Comparison of ENCODE assay signal across 8 mouse cellular contexts in genomic region chr8:11557424-11557767, GRCm38 (mm10). TPM values are rescaled to one million over a fixed set of nuclear protein-coding genes. Genes with fewer than 3 reads are reported as not detected.
A peak's percentile ranks its signal among the peaks of the same experiment; 100 is the strongest.
DNase-seq lines count a peak whose midpoint lies in the region; ATAC-seq lines count a peak whose summit lies in the region.

No protein-coding gene starts in this region.

- WGBS in hindbrain, embryonic 14.5 days = under 1% methylated on average over 32 of the region's 32 CpGs

- H3K9ac ChIP-seq in hindbrain, embryonic 14.5 days = peak overlapping the region; percentile 93

- ATAC-seq in megakaryocyte, adult 5-6 weeks (ENCODE audit: poor library complexity, severe bottlenecking) = no peak
- ATAC-seq in hindbrain, embryonic 14.5 days (ENCODE audit: low FRiP score) = no peak
- 0 out of 2 replicates have a peak, but pooled peaks have one; percentile 0 for ATAC-seq in megakaryocyte-erythroid progenitor cell, adult 5-6 weeks (replicated peaks; ENCODE audit: low FRiP score, low TSS enrichment, poor library complexity, severe bottlenecking)

- peak overlapping the region; percentile 100 for H3K4me3 ChIP-seq in megakaryocyte, embryonic 14.5 days (replicated peaks)
- H3K4me3 ChIP-seq in hindbrain, embryonic 14.5 days (replicated peaks; ENCODE audit: low read length) = peak overlapping the region; percentile 91

- H3K4me1 ChIP-seq in megakaryocyte, embryonic 14.5 days = peaks cover 54% of the 10 kb centered on the region
- H3K4me1 ChIP-seq in hindbrain, embryonic 14.5 days (replicated peaks; ENCODE audit: control insufficient read depth, insufficient read depth, low read length) = peaks cover 27% of the 10 kb centered on the region

- H3K4me2 ChIP-seq in hindbrain, embryonic 14.5 days (replicated peaks) = peak overlapping the region; percentile 59

- peak; percentile 45 to 60 for DNase-seq in adrenal gland, postnatal 36 days
- DNase-seq in adrenal gland, adult 2 months = no peak
- peak; percentile 26 for DNase-seq in hindbrain, embryonic 14.5 days (ENCODE audit: low spot score)
- DNase-seq in frontal cortex, postnatal 36 days (ENCODE audit: low spot score in 2 of 2) = no peak
- no peak for DNase-seq in adrenal gland, adult (ENCODE audit: inconsistent age in 2 of 2, low spot score in 1 of 2)

- H3K27me3 ChIP-seq in megakaryocyte, embryonic 14.5 days (replicated peaks) = no peaks in the 10 kb centered on the region
- H3K27me3 ChIP-seq in hindbrain, embryonic 14.5 days (ENCODE audit: control insufficient read depth, insufficient read depth, low read length) = no peaks in the 10 kb centered on the region

- H3K27ac ChIP-seq in hindbrain, embryonic 14.5 days = peak overlapping the region; percentile 100

- H3K36me3 ChIP-seq in megakaryocyte, embryonic 14.5 days (replicated peaks; ENCODE audit: low read length) = peaks cover 26% of the 10 kb centered on the region
- H3K36me3 ChIP-seq in hindbrain, embryonic 14.5 days (replicated peaks; ENCODE audit: control insufficient read depth, insufficient read depth) = peaks cover 12% of the 10 kb centered on the region

- H3K9me3 ChIP-seq in megakaryocyte, embryonic 14.5 days = no peaks in the 10 kb centered on the region
- H3K9me3 ChIP-seq in hindbrain, embryonic 14.5 days (ENCODE audit: control insufficient read depth, low read length) = no peaks in the 10 kb centered on the region

RNA-seq across cellular contexts. Expression of gene Ing1, which starts 2.0 kb away (rescaled TPM):
- total RNA-seq in adrenal gland, postnatal 36 days (2021) = 10 to 100 TPM; 36.1 to 43.7 TPM
- total RNA-seq in adrenal gland, adult 2 months (2021) = 10 to 100 TPM; 36.2 to 40.3 TPM
- polyA plus RNA-seq in adrenal gland, adult 2 months (2012; rRNA removed) = 8.8 and 9.8 TPM in 2 replicates
- 5.4 and 39.4 TPM in 2 replicates for polyA plus RNA-seq in megakaryocyte, embryonic 14.5 days (2012; ENCODE audit: insufficient read depth, low replicate concordance)
- 42.5 and 42.9 TPM in 2 replicates for total RNA-seq in megakaryocyte, adult 5-6 weeks (2015)
- total RNA-seq in megakaryocyte, adult 5-6 weeks (2017) = 47.4 and 55.3 TPM in 2 replicates
- polyA plus RNA-seq in hindbrain, embryonic 14.5 days (2014; fragmentation: Nextera tagmentation; extraction: Ambion mirVana) = 37.1 and 37.6 TPM in 2 replicates
- total RNA-seq in megakaryocyte-erythroid progenitor cell, adult 5-6 weeks (2014; fragmentation: Nextera tagmentation) = 27.3 and 32.6 TPM in 2 replicates
- total RNA-seq in megakaryocyte-erythroid progenitor cell, adult 5-6 weeks (2017) = 48.1 and 71.3 TPM in 2 replicates

RNA-seq across cellular contexts. Expression of gene Cars2, which starts 6.8 kb away (rescaled TPM):
- total RNA-seq in adrenal gland, postnatal 36 days (2021) = 10 to 100 TPM; 34.6 to 39.8 TPM
- 10 to 100 TPM; 48.0 to 58.2 TPM for total RNA-seq in adrenal gland, adult 2 months (2021)
- polyA plus RNA-seq in adrenal gland, adult 2 months (2012; rRNA removed) = 82.1 and 91.7 TPM in 2 replicates
- 18.7 and 22.5 TPM in 2 replicates for polyA plus RNA-seq in megakaryocyte, embryonic 14.5 days (2012; ENCODE audit: insufficient read depth, low replicate concordance)
- total RNA-seq in megakaryocyte, adult 5-6 weeks (2015) = 17.2 and 20.7 TPM in 2 replicates
- total RNA-seq in megakaryocyte, adult 5-6 weeks (2017) = 23.3 and 25.5 TPM in 2 replicates
- polyA plus RNA-seq in hindbrain, embryonic 14.5 days (2014; fragmentation: Nextera tagmentation; extraction: Ambion mirVana) = 26.0 and 27.0 TPM in 2 replicates
- 41.0 and 77.9 TPM in 2 replicates for total RNA-seq in megakaryocyte-erythroid progenitor cell, adult 5-6 weeks (2014; fragmentation: Nextera tagmentation)
- total RNA-seq in megakaryocyte-erythroid progenitor cell, adult 5-6 weeks (2017) = 38.7 and 41.7 TPM in 2 replicates

Comparison
In these comparisons a context has a peak if more than half of its experiments do, and no peak if none do; other contexts are left out.
1. DNase-seq: peak in adrenal gland, postnatal 36 days (2 of 2) and hindbrain, embryonic 14.5 days (single experiment); none in adrenal gland, adult 2 months (single experiment), frontal cortex, postnatal 36 days (0 of 2) and adrenal gland, adult (0 of 2).